In the genomic region with DNA sequence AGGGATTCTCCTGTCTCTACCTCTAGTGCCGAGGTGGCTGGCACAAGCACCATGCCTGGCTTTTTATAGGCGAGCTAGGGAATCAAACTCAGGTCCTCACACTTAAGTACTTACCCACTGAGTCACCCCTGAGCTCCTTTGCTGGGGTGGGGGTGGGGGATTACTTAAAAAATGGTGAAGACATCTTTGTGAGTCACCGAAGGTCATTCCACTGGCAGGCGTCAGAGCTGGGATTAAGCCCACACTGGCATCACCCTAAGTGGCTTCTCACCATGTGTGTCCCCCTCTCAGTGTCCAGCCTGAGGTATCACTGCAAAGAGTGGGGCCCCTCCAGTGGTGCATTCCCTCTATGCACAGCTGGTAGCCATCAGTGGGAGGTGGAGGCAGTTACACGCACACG, we compare ENCODE assay signal across 40 mouse cellular contexts. TPM values are rescaled to one million over a fixed set of nuclear protein-coding genes. Genes with fewer than 3 reads are reported as not detected.
"Had no signal": no experiment of that assay in that cellular context is flagged by ENCODE, and none has a peak within 500 bp of the region (broad histone marks: within the 10 kb centered on the region; RNA-seq: fewer than 3 reads in every experiment).

No protein-coding gene starts in this region.

- H3K27ac ChIP-seq: heart, adult 2 months; heart, embryonic 10.5 days; hindbrain, embryonic 10.5 days; hindbrain, embryonic 12.5 days; hindbrain, embryonic 14.5 days; intestine, embryonic 15.5 days; layer of hippocampus, adult 2 months; left cerebral cortex, adult 2 months; limb, embryonic 10.5 days; limb, embryonic 12.5 days; liver, embryonic 13.5 days had no signal

- H3K9ac ChIP-seq: heart, embryonic 12.5 days; hindbrain, embryonic 12.5 days; hindbrain, embryonic 14.5 days; intestine, embryonic 15.5 days; liver, embryonic 13.5 days had no signal

- H3K36me3 ChIP-seq: heart, embryonic 10.5 days; heart, embryonic 12.5 days; hindbrain, embryonic 10.5 days; hindbrain, embryonic 12.5 days; intestine, embryonic 15.5 days; limb, embryonic 10.5 days; limb, embryonic 12.5 days; liver, embryonic 13.5 days had no signal

- H3K9me3 ChIP-seq: heart, embryonic 10.5 days; heart, embryonic 12.5 days; hindbrain, embryonic 10.5 days; hindbrain, embryonic 12.5 days; intestine, embryonic 15.5 days; limb, embryonic 10.5 days; limb, embryonic 12.5 days; liver, embryonic 13.5 days had no signal

- H3K4me3 ChIP-seq: heart, adult 2 months; heart, embryonic 10.5 days; heart, embryonic 12.5 days; hindbrain, embryonic 10.5 days; hindbrain, embryonic 12.5 days; intestine, embryonic 15.5 days; layer of hippocampus, adult 2 months; left cerebral cortex, adult 2 months; limb, embryonic 10.5 days; limb, embryonic 12.5 days; liver, embryonic 13.5 days had no signal

- ATAC-seq: hindbrain, embryonic 16.5 days; inflammation-experienced regulatory T-cells, adult 6 months; intestine, embryonic 15.5 days; intestine, postnatal 0 days had no signal

- DNase-seq: gastrocnemius, postnatal 14 days; gastrocnemius, postnatal 36 days; heart, adult 11 months; heart, adult 2 months; heart, postnatal 10 days; heart, postnatal 4 days; kidney, adult 18-20 months; kidney, adult 8-10 months; kidney, postnatal 10 days; kidney, postnatal 25 days; kidney, postnatal 4 days; liver; liver, embryonic 13.5 days had no signal

- H3K4me2 ChIP-seq: heart, embryonic 12.5 days; hindbrain, embryonic 12.5 days; hindbrain, embryonic 14.5 days; intestine, embryonic 15.5 days; limb, embryonic 12.5 days; liver, embryonic 11.5 days; liver, embryonic 13.5 days had no signal

RNA-seq across cellular contexts. Expression of a gene that starts 0.8 kb away (rescaled TPM):
- total RNA-seq: gastrocnemius, adult 18-20 months; gastrocnemius, adult 8-10 months; gastrocnemius, postnatal 14 days; gastrocnemius, postnatal 36 days; heart, adult 2 months; heart, postnatal 10 days; heart, postnatal 25 days; heart, postnatal 4 days; layer of hippocampus, adult 2 months; layer of hippocampus, postnatal 10 days; layer of hippocampus, postnatal 25 days; left cerebral cortex, adult 2 months; left cerebral cortex, postnatal 14 days; left cerebral cortex, postnatal 36 days had no signal
- polyA plus RNA-seq: heart, adult 2 months; heart, embryonic 10.5 days; heart, embryonic 12.5 days; heart, embryonic 14.5 days; heart, embryonic 16.5 days; hindbrain, embryonic 10.5 days; hindbrain, embryonic 12.5 days; hindbrain, embryonic 14.5 days; hindbrain, embryonic 16.5 days; inflammation-experienced regulatory T-cells, adult 6 months; intestine, embryonic 15.5 days; intestine, postnatal 0 days; kidney, embryonic 14.5 days; kidney, embryonic 16.5 days; limb, embryonic 10.5 days; limb, embryonic 12.5 days; limb, embryonic 14.5 days; liver, embryonic 11.5 days; liver, embryonic 13.5 days had no signal

RNA-seq across cellular contexts. Expression of a gene that starts 3.2 kb away (rescaled TPM):
- total RNA-seq: gastrocnemius, adult 18-20 months; gastrocnemius, adult 8-10 months; gastrocnemius, postnatal 14 days; gastrocnemius, postnatal 36 days; heart, adult 2 months; heart, postnatal 10 days; heart, postnatal 25 days; heart, postnatal 4 days; layer of hippocampus, adult 2 months; layer of hippocampus, postnatal 10 days; layer of hippocampus, postnatal 25 days; left cerebral cortex, adult 2 months; left cerebral cortex, postnatal 14 days; left cerebral cortex, postnatal 36 days had no signal
- polyA plus RNA-seq: gonadal fat pad, adult 2 months; heart, adult 2 months; heart, embryonic 10.5 days; heart, embryonic 12.5 days; heart, embryonic 14.5 days; heart, embryonic 16.5 days; hindbrain, embryonic 12.5 days; hindbrain, embryonic 14.5 days; hindbrain, embryonic 16.5 days; inflammation-experienced regulatory T-cells, adult 6 months; intestine, embryonic 15.5 days; intestine, postnatal 0 days; kidney, embryonic 14.5 days; kidney, embryonic 16.5 days; limb, embryonic 12.5 days; liver, embryonic 11.5 days; liver, embryonic 13.5 days had no signal

RNA-seq across cellular contexts. Expression of a gene that starts 13.9 kb away (rescaled TPM):
- total RNA-seq: gastrocnemius, adult 18-20 months; gastrocnemius, adult 8-10 months had no signal

RNA-seq across cellular contexts. Expression of a gene that starts 24.4 kb away (rescaled TPM):
- total RNA-seq: gastrocnemius, adult 18-20 months; gastrocnemius, adult 8-10 months; gastrocnemius, postnatal 14 days; gastrocnemius, postnatal 36 days; heart, adult 2 months; heart, postnatal 10 days; heart, postnatal 25 days; heart, postnatal 4 days; layer of hippocampus, adult 2 months; layer of hippocampus, postnatal 10 days; layer of hippocampus, postnatal 25 days; left cerebral cortex, adult 2 months; left cerebral cortex, postnatal 14 days; left cerebral cortex, postnatal 36 days had no signal
- polyA plus RNA-seq: gonadal fat pad, adult 2 months; heart, adult 2 months; heart, embryonic 10.5 days; heart, embryonic 12.5 days; heart, embryonic 14.5 days; heart, embryonic 16.5 days; hindbrain, embryonic 10.5 days; hindbrain, embryonic 12.5 days; hindbrain, embryonic 14.5 days; intestine, embryonic 15.5 days; intestine, postnatal 0 days; kidney, embryonic 14.5 days; kidney, embryonic 16.5 days; limb, embryonic 10.5 days; limb, embryonic 14.5 days; liver, embryonic 11.5 days; liver, embryonic 13.5 days had no signal
